Mouse (Mus musculus) urinary bladder, adult 18-20 months (tissue): ENCODE measurements around the gene Rps15.

Experiments
- DNase-seq, 2 experiments: peaks; one replicate each; pipeline ENCODE4 v3.0.0; 2022; ENCODE audit warnings: low spot score in 2 of 2, mixed read lengths in 2 of 2

Rps15 gene

DNA sequence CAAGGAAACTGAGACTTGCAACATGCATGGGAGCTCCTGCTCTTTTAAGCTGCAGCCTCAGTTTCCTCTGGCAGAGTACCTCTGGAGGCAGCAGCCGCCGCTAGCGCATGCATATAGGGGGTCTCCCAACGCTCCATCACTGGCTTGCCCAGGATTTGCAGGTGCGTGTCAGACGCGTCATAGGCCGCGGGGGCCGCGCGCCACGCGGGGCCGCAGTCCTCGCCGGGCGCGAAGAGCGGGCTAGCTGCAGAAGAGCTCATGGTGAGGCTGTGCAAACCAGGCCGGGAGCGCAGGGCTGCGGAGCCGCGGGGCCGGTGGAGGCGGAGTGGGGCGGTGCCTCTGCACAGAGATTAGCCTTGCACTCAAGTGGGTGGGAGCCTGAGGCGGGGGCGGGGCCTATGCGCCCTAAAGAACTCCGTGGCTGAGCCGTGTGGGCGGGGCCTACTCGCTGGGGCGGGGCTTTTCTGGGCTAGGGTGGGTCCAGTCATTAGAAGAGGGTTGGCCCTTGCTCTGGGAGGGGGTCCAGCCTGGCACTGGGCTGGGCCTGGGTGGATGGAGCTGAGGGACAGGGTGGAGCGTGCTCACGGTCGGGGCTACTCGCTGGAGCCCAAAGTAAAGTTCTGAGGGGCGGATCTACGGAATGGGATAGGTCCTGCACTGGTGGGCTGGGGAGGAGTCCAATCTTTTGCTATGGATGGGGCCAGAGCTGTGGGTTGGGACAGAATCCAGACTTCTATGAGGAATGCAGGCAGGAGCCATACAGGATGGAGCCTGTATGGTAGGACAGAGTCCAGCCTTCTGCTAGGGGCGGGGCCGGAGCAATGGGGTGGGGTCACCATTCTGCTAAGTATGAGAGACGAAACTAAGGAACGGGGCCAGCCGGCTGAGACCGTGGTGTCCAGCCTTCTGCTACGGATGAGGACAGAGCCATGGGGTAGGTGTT lies 31.3 kb upstream of the Rps15 start, which contains the start of the genes Gamt and Dazap1:
Gamt (minus strand) TSS at position 371 of the 943 bp plus-strand sequence.
Dazap1 (plus strand) TSS at position 845 of the 943 bp plus-strand sequence.
- peak; percentile 95 to 96 for DNase-seq

DNA sequence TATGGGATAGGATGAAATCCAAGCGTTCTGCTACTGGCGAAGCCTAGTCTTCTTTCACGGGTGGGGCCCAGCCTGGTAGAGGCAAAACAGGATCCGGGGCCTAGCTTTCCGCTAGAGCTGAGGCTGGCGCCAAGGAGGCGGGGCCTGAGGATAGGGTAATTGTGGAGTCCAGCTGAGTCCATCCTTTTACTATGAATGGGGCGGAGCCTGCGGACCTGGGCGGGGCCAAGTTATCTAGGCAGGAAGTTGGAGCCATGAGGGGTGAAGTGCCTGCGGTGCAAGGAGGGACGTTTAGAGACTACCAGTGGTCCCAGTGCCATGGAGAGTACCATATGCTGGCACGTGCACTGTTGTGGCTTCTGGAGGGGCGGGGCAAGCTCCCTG lies 30.7 kb upstream of the Rps15 start:
- DNase-seq: peak; percentile 97 to 99

DNA sequence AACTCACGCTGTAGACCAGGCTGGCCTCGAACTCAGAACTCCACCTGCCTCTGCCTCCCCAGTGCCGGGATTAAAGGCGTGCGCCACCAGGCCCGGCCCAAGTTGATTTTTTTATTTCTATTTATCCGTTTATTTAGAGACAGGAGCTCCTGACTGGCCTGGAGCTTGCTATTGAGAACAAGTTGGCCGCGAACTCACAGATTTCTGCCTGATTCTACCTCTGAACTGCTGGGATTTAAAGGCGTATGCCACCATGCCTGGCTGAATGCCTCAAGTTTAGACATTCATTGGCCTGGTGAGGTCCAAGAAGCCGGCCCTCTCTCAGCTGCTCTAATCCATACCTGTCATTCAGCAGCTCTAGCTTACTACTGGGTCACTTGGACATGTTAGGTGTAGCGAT lies 30.1 kb upstream of the Rps15 start:
- no peak for DNase-seq

DNA sequence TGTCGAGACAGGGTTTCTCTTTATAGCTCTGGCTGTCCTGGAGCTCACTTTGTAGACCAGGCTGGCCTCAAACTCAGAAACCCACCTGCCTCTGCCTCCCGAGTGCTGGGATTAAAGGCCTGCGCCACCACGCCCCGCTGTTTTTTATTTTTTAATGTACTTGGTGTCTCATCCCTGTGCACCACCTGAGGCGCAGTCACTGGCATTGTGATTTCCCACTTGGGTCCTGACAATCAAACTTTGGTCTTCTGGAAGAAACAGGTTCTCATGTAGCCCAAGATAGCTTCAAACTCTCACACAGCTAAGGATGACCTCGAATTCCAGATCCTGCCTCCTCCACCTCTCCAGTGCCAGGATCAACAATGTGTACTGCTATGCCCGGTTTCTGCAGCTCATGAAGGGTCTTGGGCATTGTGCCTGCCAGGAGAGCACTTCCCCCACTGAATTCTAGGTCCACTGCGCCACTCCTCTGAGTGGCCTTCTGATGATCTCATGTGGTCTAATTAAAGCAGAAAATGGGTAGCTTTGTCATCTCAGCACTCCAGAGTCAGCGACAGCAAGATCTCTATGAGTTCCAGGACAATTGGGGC lies 29.4 kb upstream of the Rps15 start:
- no peak for DNase-seq

DNA sequence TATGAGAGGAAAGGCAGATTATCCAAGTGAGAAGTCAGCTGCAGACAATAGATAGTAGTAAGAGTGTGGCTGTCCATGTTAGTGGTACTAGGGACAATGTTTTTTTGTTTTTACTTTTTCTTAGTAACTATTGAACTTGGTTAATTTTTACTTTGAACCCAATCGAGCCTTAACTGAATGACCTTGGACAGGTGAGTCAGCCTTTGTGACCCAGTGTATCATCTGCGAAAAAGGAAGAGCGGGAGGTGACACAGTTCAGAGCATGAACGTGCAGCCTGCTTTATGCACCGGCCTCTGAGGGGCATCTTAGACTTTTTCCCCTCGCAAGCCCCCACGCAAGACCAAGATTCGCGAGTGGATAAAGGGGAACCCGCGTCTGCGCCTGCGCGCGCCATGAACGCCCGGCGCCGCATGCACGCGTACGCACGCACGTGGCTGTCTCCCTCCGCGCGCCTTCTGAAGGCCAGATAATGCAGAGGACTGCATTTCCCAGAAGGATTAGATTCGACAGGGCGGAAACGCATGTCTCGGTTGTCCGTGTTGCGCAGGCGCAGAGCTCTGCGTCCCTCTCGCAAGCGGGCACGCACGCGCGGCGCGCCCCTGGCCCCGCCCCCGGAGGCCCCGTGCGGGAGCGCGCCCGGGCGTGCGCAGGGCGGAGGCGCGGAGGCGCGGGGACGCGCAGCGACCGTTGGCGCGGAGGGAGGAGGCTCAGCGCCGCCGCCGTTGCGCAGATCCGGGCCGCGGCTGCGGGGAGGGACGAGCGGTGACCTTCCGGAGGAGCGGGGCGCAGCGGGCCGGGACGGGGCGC lies 27.7 kb upstream of the Rps15 start:
- DNase-seq: peak; percentile 92 to 97

DNA sequence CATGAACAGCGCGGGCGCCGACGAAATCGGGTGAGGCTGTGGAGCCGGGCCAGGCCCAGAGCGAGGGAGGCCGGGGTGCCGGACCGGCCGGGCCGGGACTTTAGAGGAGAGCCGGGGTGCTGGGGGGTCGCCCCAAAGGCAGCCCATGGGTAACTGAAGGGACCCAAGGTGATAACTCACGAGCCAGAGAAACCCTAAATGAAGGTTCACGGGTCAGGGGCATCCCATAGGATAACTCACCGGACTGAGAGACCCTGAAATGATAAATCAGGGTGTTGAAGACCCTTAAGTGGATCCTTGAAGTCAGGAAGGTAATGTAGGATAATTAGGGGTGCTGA lies 27.1 kb upstream of the Rps15 start:
- no peak for DNase-seq

DNA sequence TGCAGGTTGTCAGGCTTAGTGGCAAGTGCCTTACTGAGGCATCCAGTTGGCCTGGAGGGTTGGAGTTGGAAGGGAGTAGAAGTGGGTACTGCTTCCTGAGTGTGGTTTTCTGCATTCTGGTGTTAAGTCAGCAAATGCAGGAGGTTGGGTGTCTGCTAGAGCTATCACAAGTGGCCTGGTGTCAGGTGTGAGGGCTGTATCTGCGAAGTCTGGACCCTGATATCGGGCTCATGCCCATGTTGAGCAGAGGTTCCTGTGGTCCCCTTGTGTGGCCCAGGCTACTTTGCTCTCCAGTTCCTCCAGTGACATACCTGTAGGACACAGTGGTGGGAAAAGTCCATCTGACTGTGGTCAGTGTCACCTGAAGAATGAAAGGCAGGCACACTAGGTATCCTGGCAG lies 22.2 kb upstream of the Rps15 start:
- DNase-seq: no peak

DNA sequence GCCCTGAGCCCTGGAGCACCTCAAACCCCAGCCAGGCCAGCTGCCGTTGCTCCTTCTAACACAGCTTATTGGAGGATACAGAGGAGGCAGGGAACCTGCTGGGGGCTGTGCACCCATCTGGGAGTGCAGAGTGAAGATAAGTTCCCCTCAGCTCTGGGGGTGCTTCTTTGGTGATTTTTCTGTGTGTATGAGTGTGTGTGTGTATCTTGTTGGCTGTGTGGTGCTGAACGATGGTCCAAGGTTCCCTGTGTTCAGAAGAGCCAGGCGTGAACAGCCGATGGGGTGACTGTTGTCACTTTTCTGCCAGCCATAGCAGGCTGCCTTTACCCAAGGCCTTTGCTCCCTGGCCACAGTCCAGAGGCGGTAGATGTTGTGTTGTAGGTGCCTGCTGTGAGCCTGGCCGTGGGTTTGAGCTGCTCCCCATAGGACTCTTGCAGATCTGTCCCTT lies 21.5 kb upstream of the Rps15 start:
- DNase-seq: no peak

DNA sequence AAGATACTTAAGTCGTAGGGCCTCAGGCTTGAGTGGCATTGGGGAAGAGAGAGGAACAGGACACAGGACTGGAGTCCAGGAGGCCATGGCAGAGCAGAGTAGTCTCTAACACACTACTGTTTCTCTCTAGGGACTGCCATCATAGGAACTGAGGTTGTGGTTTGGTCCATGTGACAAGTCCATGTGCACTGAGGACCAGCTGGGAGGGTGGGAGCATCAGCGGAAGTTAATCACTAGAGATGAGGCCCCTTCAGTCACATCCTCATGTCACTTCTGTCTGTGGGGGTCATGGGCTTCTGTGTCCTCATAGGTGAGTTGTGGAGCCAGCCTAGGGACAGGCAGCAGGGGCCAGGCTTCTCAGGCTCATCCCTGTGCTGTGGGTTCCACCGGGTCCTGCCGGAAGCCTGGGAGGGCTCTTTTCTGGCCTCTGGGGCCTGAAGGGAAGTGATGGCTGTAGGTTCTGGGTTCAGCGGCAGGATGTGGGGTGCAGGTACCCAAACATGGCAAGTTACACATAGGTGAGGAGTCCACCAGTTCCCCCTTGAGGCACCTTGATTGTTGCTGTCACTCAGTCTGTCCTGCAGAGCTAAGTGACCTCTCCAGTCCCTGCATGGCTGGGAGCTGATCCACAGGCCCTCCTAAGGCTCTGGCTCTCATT lies 20.9 kb upstream of the Rps15 start:
- no peak for DNase-seq

DNA sequence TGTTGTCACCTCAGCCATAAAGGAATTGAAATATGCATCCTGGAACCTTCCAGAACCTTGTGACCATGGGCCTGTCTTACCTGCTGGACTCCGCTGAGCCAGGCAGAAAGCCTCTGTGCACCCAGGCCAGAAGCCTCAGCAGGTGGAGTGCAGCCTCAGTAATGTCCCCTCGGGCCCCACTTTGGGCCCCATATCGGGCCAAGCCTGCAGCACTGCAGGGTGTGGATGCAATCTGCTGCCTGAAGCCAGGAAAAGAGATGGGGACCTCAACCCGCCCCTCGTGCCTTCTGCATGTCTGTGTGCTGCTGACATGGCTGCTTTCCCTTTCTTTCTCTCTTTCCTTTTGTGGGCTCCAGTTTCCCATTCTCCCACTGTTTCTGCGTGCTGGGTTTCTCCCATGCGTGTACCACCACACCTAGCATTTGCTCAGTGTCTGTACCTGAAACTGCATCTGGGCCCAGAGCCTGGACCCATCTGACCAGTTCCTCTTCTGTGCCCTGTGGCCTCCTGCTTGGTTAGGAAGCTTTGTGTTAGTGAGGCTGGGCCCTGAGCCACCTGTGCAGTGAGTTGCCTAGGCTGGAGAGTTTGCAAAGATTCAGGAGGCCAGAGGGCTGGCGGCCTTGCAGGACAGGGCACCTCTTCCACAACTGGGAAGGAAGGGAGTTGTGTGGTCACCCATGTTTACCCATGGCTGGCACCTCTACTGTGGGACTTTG lies 20.2 kb upstream of the Rps15 start:
- no peak for DNase-seq

DNA sequence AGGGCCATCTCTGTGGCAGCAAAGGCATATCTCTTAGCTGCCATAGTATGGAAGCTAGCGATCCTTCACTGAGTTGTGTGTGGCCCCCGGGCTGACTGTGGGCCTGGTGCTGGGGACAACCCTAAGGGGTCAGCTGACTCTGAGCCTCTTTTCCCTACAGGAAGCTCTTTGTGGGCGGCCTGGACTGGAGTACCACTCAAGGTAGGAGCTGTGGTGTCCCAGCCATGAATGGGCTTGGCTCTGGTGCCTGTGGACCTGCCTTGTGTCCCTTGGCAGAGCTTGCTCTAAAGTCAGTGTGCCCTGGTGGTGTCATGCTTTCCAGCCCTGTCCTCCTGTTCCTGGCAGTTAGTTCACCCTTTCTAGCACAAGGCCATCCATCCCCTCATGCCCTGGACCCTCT lies 18.4 kb upstream of the Rps15 start:
- DNase-seq: no peak

DNA sequence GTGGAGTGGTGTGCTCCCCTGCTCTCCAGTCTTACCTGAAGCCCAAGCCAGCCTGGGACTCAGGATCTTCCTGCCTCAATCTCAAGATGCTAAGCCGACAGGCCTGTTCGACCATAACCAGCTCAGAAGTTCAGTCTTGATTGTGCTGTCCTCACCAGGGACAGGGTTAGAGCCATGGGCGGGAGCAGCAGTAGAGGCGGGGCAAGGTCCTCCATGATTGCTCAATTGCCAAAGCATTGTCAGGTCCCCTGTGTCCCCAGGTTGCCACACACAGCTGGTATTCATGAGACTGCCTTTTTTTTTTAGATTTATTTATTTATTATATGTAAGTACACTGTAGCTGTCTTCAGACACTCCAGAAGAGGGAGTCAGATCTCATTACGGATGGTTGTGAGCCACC lies 16.0 kb upstream of the Rps15 start:
- DNase-seq: no peak

DNA sequence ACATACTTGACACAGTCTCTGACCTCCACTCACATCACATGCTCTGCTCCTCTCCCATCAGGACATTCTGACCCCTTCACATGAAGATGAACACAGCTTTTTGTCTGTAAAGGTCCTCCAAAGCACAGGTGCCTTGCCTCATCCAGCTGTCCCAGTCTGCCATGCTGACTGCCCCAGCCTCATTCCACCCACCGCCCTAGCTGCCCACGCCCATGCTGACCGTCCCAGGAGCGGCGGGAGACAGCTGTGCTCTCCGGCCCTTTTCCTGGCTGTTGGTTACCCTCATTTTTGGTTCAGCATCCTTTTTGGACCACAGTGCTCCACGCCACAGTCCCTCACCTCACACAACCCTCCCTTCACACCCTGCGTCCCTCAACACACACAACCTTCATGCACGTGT lies 13.9 kb upstream of the Rps15 start:
- no peak for DNase-seq

DNA sequence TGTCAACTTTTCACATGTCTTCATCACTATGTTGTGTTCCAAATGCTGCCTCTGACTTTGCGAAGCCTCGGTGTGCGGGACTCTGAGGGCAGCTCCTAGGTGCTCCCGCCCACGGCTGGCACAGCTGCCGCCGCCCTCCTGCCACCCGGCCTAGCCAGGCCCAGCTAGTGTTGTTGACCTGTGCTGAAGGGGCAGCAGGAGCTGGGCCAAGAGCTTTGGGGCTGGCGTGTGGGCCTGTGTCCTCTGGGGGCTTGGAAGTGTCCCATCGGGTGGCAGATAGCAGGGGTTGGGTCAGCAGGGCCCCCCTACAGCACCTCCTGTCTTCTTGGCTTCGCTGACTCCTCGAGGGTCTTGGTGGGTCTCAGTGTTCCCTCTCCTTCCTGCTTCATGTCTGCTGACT lies 13.0 kb upstream of the Rps15 start:
- DNase-seq: no peak

DNA sequence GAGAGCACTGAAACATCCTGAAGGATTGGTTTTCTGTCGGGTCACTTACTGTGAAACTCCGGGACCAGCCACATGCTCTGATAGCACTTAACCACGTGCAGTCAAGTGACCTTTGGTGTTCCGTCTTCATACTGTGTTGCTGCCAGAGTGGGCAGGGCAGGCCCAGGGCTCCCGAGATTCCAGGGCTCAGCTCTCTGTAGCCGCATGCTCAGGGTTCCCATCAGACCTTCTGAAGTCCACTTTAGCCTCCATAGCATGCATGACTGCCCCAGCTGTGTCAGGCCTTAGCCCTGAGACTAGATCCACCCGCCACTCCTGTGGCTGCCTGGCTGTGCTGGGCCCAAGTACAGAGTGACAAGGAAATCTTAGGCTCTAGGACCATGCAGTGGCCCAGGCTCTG lies 10.9 kb upstream of the Rps15 start:
- DNase-seq: no peak

DNA sequence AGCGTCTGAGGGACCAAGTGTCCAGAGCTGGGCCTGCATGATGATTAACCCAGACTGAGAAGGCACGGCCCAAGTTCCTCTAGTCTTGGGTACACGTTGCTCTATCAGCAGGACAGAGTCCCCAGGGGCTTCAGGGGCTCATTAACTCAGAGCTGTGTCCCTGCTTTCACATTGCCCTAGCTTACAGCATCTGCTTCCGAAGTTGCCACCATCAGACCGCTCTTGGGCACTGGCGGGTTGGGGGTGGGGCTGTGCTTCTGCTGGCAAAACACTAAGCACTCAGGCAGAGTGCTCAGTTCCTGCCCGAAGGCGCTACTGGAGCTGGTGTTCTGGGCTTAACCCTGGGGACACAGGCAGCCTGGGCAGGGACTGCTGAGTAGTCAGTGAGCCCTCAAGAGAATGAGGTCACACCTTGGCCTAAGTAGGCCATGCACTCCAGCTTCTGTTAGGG lies 10.3 kb upstream of the Rps15 start:
- no peak for DNase-seq

DNA sequence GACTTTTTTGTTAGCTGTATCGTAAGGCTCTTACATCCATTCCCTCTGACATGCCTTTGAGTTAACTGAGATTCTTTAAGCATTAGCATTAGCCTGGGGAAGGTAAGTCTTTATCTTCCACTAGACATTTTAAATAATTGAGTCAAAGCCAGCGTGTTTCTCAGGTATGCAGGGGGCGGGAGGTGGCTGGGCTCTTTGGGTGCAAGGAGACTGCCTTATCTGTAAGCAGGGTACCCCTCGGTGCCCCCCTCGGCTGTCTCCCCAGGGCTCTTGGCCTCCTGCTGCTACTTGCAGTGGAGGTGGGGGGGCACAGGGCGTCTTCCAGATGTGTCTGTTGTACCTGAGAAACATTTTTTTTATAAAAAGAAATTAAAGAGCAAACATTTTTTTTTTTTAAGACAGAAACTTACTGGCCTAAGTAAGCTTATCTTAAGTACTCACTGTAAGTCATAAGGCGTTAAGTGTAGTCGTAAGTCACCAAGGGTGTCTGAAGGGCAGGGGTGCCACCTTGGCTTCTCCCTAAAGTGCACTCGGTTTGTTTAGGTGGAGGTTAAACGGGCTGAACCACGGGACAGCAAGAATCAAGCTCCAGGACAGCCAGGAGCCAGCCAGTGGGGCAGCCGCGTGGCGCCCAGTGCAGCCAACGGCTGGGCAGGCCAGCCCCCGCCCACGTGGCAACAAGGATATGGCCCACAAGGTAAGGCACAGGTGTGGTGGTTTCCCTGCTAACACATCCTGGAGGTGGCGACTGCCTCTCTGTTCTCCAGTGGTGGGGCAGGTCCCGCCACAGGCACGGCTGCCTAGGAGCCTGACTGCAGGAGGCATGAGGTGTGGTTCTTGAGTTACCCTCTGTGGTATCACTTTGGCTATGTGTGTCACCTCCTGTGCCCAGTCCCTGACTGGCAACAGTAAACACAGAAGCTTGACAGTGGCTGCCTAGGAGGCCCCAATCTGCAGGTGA lies 9.5 kb upstream of the Rps15 start:
- peak in 1 of 2 experiments; percentile 43 for DNase-seq

DNA sequence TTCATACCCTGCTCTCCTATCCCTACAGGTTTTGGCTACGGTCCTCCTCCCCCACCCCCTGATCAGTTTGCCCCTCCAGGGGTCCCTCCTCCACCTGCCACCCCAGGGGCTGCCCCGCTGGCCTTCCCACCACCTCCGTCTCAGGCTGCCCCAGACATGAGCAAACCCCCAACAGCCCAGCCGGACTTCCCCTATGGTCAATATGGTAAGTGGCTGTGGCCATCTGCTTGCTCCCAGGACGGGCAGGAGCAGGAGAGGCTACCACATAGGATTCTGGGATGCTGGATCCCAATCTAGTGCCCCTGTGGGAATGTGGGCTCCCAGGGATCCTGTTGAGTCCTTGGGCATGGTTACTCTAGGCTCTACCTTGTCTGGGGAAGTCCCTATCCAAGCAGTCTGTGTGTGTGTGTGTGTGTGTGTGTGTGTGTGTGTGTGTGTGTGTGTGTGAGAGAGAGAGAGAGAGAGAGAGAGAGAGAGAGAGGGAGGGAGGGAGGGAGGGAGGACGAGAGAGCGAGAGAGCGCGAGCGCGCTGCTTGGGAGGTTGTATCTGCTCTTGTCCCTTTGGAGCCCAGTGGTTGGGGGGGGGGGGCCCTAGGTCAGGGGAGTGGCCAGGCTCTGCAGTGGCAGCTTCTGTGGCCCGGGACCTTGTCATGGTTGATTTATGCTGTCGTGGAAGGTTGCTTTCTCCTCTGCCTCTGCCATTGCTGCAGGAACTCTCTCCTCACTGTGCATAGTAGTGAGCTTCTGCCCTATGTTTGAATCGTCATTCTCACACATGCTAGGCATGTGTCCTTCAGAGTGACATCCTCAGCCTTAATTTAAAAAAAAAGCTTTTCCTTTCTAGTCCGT lies 6.8 kb upstream of the Rps15 start:
- DNase-seq: no peak

DNA sequence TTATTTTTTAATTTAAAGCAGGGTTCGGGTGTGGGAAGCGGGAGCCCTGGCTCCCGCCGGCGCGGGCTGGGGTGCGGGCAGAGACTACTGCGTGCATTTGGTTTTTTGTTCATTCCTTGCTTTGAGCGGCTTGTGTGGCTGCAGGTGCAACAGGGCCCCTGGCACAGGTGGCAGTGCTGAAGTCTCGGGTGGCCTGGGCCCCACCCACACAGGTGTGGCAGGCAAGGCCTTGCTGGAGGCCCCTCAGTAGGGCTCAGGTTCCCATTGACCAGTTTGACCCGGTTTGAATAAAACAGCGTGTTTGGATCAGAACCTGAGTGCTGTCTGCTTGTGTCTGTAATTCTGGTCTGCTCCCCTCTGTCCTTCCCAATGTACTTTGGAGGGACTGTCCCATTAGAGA lies 4.2 kb upstream of the Rps15 start:
- no peak for DNase-seq
